Mouse (Mus musculus) adrenal gland, postnatal 25 days (tissue): ENCODE measurements around the gene Prr5. TPM values are rescaled to one million over a fixed set of nuclear protein-coding genes. Genes with fewer than 3 reads are reported as not detected.

ENCODE experiments used
- DNase-seq: peaks from one replicate; pipeline ENCODE4 v3.0.0; 2021; ENCODE audit warnings: mixed read lengths
- total RNA-seq: library from RNA; stranded (reverse); gene quantifications from 2 replicates; pipeline ENCODE4 v1.2.3, GENCODE M21; 2021

Gene Prr5
- total RNA-seq, 1 experiment from 2014 or later: 3.7 TPM

- DNase-seq: peak; percentile 90
Measured at GRCm38 (mm10) chr15:84680545-84681454, 11.4 kb downstream of the Prr5 start.

GRCm38 (mm10) chr15:84681455-84682193, 12.2 kb downstream of the Prr5 start:
- DNase-seq: peak; percentile 29

GRCm38 (mm10) chr15:84682206-84682605, 12.8 kb downstream of the Prr5 start:
- no peak for DNase-seq

- DNase-seq: no peak
Measured at GRCm38 (mm10) chr15:84682821-84683220, 13.4 kb downstream of the Prr5 start.

- no peak for DNase-seq
Measured at GRCm38 (mm10) chr15:84684520-84684919, 15.1 kb downstream of the Prr5 start.

- DNase-seq: no peak
Measured at GRCm38 (mm10) chr15:84685417-84685816, 16.0 kb downstream of the Prr5 start.

GRCm38 (mm10) chr15:84687904-84688303, 18.5 kb downstream of the Prr5 start:
- no peak for DNase-seq

- no peak for DNase-seq
Measured at GRCm38 (mm10) chr15:84689356-84689755, 19.9 kb downstream of the Prr5 start.

- no peak for DNase-seq
Measured at GRCm38 (mm10) chr15:84691513-84691912, 22.1 kb downstream of the Prr5 start.

GRCm38 (mm10) chr15:84692645-84693044, 23.2 kb downstream of the Prr5 start:
- no peak for DNase-seq

GRCm38 (mm10) chr15:84696021-84696420, 26.6 kb downstream of the Prr5 start:
- DNase-seq: no peak

GRCm38 (mm10) chr15:84697611-84698011, 28.2 kb downstream of the Prr5 start:
- DNase-seq: peak; percentile 73

GRCm38 (mm10) chr15:84698189-84698588, 28.8 kb downstream of the Prr5 start:
- DNase-seq: no peak

GRCm38 (mm10) chr15:84700147-84700794, 30.9 kb downstream of the Prr5 start:
- DNase-seq: peak; percentile 66

GRCm38 (mm10) chr15:84701947-84702346, 32.5 kb downstream of the Prr5 start:
- DNase-seq: peak; percentile 32

GRCm38 (mm10) chr15:84702391-84703345, 33.2 kb downstream of the Prr5 start:
- DNase-seq: no peak

GRCm38 (mm10) chr15:84703992-84704391, 34.6 kb downstream of the Prr5 start:
- no peak for DNase-seq

GRCm38 (mm10) chr15:84705351-84705901, 36.0 kb downstream of the Prr5 start:
- DNase-seq: no peak

GRCm38 (mm10) chr15:84706983-84707619, 37.7 kb downstream of the Prr5 start:
- no peak for DNase-seq

- no peak for DNase-seq
Measured at GRCm38 (mm10) chr15:84712566-84713405, 43.4 kb downstream of the Prr5 start.
